Mouse (Mus musculus): ENCODE measurements at regions not wholly inside any gene's neighbourhood (a gene's known extent, or its start where the extent isn't known, plus 50 kb on each side); places are given as distances from the start of the nearest gene placed in this dataset.

- peak; percentile 25 for DNase-seq
Observed at GRCm38 (mm10) chr5:75880088-75880684, 98.1 kb downstream of the Kdr start.

- DNase-seq = peak; percentile 77
Observed at GRCm38 (mm10) chr5:75878361-75878760, 99.9 kb downstream of the Kdr start.

GRCm38 (mm10) chr5:75877609-75877971 is 100.7 kb downstream of the Kdr start:
- DNase-seq = no peak

GRCm38 (mm10) chr5:75876871-75877608 is 101.2 kb downstream of the Kdr start:
- peak; percentile 35 for DNase-seq

DNA sequence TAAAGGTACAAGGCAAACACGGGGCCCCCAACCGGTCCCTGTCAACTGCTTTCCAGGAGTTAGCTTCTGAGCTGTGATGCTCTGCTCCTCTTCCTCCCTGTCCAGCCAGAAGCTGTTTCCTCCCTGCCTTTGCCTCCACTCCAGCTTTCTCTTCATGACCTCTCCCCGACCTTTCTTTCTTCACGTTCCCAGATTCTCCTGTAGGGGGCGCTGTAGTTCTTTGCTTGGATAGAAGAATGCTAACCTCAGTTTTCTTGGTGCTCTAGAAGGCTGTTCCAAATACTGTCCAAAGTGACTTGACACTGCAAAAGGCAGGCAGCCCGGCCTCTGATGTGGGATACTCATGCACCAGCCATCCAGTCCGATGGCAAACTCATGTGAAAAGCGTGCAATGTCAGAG is 107.1 kb downstream of the Kdr start:
- peak; percentile 75 for DNase-seq

- no peak for DNase-seq
Observed at GRCm38 (mm10) chr5:75870666-75871065, 107.6 kb downstream of the Kdr start.

GRCm38 (mm10) chr5:75869535-75869934 is 108.7 kb downstream of the Kdr start:
- no peak for DNase-seq

GRCm38 (mm10) chr5:75865096-75865495 is 113.2 kb downstream of the Kdr start:
- no peak for DNase-seq

- no peak for DNase-seq
Observed at GRCm38 (mm10) chr5:75863358-75863757, 114.9 kb downstream of the Kdr start.

DNA sequence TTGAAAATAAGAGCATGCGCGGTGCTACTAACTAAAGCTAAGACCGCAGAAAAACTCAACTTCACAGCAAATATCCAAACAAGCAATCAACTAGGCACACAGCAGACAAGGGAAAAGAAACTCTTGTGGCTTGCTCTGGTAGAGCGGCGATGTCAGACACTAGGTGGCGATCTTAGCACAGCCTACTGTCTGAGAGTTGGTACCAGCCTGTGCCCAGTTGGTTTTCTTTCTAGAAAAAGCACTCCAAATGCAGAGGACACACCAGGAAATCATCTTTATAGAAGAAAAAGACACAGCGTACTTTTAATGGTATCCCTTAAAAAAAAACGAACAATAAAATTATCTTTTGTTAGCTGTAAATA is 115.6 kb downstream of the Kdr start:
- peak; percentile 38 for DNase-seq

- no peak for DNase-seq
Observed at GRCm38 (mm10) chr5:75861916-75862629, 116.2 kb downstream of the Kdr start.

- no peak for DNase-seq
Observed at GRCm38 (mm10) chr5:75859316-75859836, 118.9 kb downstream of the Kdr start.

GRCm38 (mm10) chr5:75850855-75851254 is 127.4 kb downstream of the Kdr start:
- no peak for DNase-seq

- no peak for DNase-seq
Observed at GRCm38 (mm10) chr5:75847966-75848365, 130.3 kb downstream of the Kdr start.

- DNase-seq = no peak
Observed at GRCm38 (mm10) chr5:75847341-75847740, 130.9 kb downstream of the Kdr start.

DNA sequence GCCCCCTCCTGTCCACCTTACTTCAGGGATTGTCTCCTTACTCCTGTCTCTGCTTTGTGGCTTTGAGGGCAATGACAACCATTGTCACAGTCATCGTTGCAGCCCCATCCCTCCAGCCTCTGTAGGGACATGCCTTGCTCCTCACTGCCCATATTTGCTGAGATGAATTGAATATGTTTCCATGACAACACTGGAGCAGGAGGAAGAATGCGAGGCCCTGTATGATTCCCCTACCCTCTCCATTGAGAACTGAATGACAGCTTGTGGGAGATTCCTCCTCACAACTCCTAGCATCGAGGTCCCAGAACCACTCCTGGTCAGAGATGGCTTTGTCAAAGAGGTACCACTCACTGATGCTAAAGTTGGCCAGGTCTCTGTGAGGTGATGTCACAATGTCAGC is 132.2 kb downstream of the Kdr start:
- no peak for DNase-seq

DNA sequence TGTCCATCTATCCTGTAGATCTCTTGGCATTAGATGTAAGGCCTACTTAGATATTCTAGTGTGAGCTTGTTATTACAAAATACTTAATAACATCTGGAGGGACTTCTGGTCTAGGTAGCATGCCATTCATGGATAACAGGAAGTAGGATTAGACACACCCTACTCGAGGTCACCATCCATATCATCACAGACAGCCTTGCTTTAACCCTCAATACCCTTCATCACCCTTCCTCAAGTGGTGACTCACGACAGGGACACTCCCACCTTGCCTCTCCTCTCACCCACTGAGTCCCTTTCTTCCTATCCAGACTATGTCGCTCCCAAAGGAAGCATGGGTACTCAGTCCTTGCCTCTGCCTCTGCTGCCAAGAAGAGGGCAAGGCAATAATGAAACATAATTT is 134.5 kb downstream of the Kdr start:
- no peak for DNase-seq

GRCm38 (mm10) chr5:75840421-75840820 is 137.8 kb downstream of the Kdr start:
- DNase-seq = no peak

DNA sequence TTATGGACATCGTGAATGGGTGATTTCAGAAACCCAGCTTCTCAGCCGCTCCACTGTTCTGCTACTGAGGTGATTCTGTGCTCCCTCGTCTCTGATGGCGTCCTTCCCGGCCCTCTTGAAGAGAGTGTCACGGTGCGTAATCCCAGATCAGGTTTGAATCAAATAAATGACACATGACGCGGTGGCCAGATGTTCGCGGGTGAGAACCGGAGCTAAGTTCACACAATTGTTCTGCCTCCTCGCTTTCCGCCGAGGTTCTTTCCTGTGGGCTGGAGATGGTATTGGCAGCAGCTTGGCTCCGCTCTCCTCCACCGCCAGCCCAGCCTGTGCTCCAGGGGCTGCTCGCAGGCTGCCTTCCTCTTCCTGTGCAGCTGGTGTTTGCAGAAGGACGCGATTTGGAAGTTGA is 142.7 kb downstream of the Kdr start:
- DNase-seq = peak; percentile 58

- DNase-seq = no peak
Observed at GRCm38 (mm10) chr5:75834766-75835555, 143.3 kb downstream of the Kdr start.

- DNase-seq = no peak
Observed at GRCm38 (mm10) chr5:75832341-75832740, 145.9 kb downstream of the Kdr start.

DNA sequence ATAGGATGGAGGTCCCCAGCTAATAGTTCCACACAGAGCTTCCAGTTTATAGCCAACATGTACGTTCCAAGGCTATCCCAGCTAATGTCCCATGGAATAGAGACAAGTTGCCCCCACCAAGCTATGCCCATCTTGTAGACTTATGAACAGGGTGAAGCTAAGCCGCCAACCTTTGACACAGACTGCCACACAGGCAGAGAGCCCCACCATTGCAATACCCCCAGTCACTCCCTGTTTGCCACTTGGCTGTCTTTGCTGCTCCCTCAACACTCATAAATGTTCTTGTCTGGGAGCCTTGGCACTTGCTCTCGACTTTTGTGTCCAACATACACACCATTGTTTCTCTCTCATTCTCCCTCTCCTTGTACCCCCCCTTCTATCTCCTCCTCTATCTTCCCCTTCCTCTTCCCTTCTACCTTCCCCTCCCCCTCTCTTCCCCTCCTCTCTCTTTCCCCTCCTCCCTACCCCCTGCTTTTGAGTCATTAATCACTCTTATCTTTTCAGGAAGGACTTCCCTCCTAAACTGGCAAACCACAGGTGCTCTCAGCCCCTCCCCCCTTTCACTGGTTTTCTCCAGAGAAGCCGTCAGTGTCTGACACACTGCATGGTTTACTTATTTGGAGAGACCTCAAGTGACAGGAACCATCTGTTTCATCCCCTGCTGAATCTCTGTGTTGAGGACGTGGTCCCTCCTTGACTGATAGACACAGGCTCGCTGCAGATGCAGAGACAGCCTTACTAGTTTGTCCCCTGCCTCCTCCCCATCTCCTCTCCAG is 148.2 kb downstream of the Kdr start:
- DNase-seq = no peak

Data from adrenal gland, adult 2 months (tissue).